In the genomic region with DNA sequence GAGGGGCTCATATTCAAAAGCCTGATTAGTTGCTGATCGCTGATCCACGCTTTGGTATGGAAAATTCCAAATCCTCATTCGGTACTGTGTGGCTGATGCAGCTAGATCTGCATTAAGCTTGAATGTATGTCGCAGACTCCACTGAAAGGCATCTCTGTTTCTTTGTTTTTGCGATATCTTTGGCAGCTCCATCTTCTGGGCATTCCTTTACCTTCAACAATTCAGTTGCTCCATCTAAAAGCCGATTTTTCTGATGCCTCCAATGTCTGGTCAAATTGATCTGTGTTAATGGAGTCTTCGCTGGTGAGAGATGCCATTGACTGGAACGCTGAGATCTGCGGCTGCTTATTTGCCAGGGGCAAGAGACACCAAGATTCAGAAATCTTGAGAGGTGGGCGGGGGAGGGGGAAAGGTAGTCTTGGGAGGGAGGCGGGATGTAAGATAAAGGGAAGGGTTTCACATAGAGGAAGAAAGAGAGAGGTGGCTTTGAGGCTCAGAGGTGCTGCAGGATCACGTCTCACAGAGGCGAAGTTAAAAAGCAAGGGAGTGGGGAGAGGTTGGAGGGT, we compare ENCODE assay signal across 7 mouse cellular contexts. TPM values are rescaled to one million over a fixed set of nuclear protein-coding genes. Genes with fewer than 3 reads are reported as not detected.
DNase-seq lines count a peak whose midpoint lies in the region; ATAC-seq lines count a peak whose summit lies in the region.

No protein-coding gene starts in this region.

- DNase-seq in cerebellum, adult 8-10 months: peak; percentile 50
- peak; percentile 15 for DNase-seq in embryo, embryonic 9.5 days (ENCODE audit: extremely low spot score)
- peak; percentile 30 for DNase-seq in layer of hippocampus, adult 11-12 months (ENCODE audit: low spot score)
- no peak for DNase-seq in adrenal gland, postnatal 14 days
- DNase-seq in spleen, postnatal 36 days (ENCODE audit: low spot score in 2 of 2): no peak

- WGBS in midbrain, embryonic 12.5 days: 4% methylated on average over 13 of the region's 13 CpGs

- H3K9ac ChIP-seq in midbrain, embryonic 12.5 days (replicated peaks): peak overlapping the region; percentile 35; the same call in 1 of the 2 replicates

- peak overlapping the region; percentile 60 for H3K27ac ChIP-seq in midbrain, embryonic 12.5 days (replicated peaks)

- no peaks in the 10 kb centered on the region for H3K36me3 ChIP-seq in midbrain, embryonic 12.5 days

- peaks cover 15% of the 10 kb centered on the region for H3K27me3 ChIP-seq in midbrain, embryonic 12.5 days

- H3K4me3 ChIP-seq in midbrain, embryonic 12.5 days: peak overlapping the region; percentile 69

- no peak for ATAC-seq in midbrain, embryonic 12.5 days (ENCODE audit: low FRiP score, low read depth)
- ATAC-seq in megakaryocyte, adult 5-6 weeks (ENCODE audit: poor library complexity, severe bottlenecking): no peak

- no peaks in the 10 kb centered on the region for H3K9me3 ChIP-seq in midbrain, embryonic 12.5 days

- H3K4me2 ChIP-seq in midbrain, embryonic 12.5 days (replicated peaks): peak overlapping the region; percentile 94

- H3K4me1 ChIP-seq in midbrain, embryonic 12.5 days: 0 out of 2 replicates have a peak, but pooled peaks cover 7% of the 10 kb centered on the region

RNA-seq across cellular contexts. Expression of a gene that starts 25.0 kb away (rescaled TPM):
- polyA plus RNA-seq in midbrain, embryonic 12.5 days (2016; fragmentation: Nextera tagmentation; extraction: Ambion mirVana): 13.7 and 14.8 TPM in 2 replicates
- total RNA-seq in adrenal gland, postnatal 14 days (2021): 6.2 and 6.7 TPM in 2 replicates
- not detected in 2 replicates for total RNA-seq in megakaryocyte, adult 5-6 weeks (2015)
- not detected in 2 replicates for total RNA-seq in megakaryocyte, adult 5-6 weeks (2017)

Comparison
In these comparisons a context has a peak if more than half of its experiments do, and no peak if none do; other contexts are left out.
1. DNase-seq: peak in cerebellum, adult 8-10 months (single experiment), embryo, embryonic 9.5 days (single experiment) and layer of hippocampus, adult 11-12 months (single experiment); none in adrenal gland, postnatal 14 days (single experiment) and spleen, postnatal 36 days (0 of 2).